Mouse (Mus musculus) neural tube, embryonic 12.5 days (tissue): Measurements from ENCODE around the gene Nkapd1. TPM values are rescaled to one million over a fixed set of nuclear protein-coding genes. Genes with fewer than 3 reads are reported as not detected.
"Not testable (repeated sequence)": the region's sequence is repeated elsewhere in the genome, so short reads cannot be mapped to it uniquely, and the experiment has no call there.

Experiments used
- ATAC-seq: fragments of 200-750 bp; cut with Nextera tagmentation; 2 replicates; pipeline ENCODE4 v1.8.0; 2017; ENCODE audit warnings: low read depth, mild to moderate bottlenecking, moderate TSS enrichment, moderate library complexity; ENCODE audit not compliant: low FRiP score
- H3K27ac ChIP-seq: fragments of 300-500 bp; sonication (generic); 2 replicates; pipeline ENCODE4 v1.5.1; 2016
- H3K27me3 ChIP-seq: fragments of 300-500 bp; sonication (generic); replicated peaks from 2 replicates; pipeline ENCODE4 v1.6.1; 2016; ENCODE audit warnings: mild to moderate bottlenecking
- H3K36me3 ChIP-seq: fragments of 300-500 bp; sonication (generic); 2 replicates; pipeline ENCODE4 v1.6.1; 2016; ENCODE audit warnings: mild to moderate bottlenecking
- H3K4me1 ChIP-seq: fragments of 300-500 bp; sonication (generic); 2 replicates; pipeline ENCODE4 v1.6.1; 2016
- H3K4me2 ChIP-seq: fragments of 300-500 bp; sonication (generic); replicated peaks from 2 replicates; pipeline ENCODE4 v1.6.1; 2016; ENCODE audit warnings: mild to moderate bottlenecking
- H3K4me3 ChIP-seq: fragments of 300-500 bp; sonication (generic); 2 replicates; pipeline ENCODE4 v1.5.1; 2016
- H3K9ac ChIP-seq: fragments of 300-500 bp; sonication (generic); 2 replicates; pipeline ENCODE4 v1.6.1; 2016; ENCODE audit warnings: mild to moderate bottlenecking
- H3K9me3 ChIP-seq: fragments of 300-500 bp; sonication (generic); 2 replicates; pipeline ENCODE4 v1.6.1; 2016; ENCODE audit warnings: mild to moderate bottlenecking
- WGBS: fragments of 180-500 bp; shearing (Covaris S2); methylation state at CpG from one replicate; pipeline ENCODE4 v1.1.7; 2016; 5-methylcytosine and 5-hydroxymethylcytosine counted together
- polyA plus RNA-seq: library from polyadenylated mRNA; unstranded; fragments of >200 nt; fragmentation: Nextera tagmentation; extraction: Ambion mirVana; gene quantifications from 2 replicates; pipeline ENCODE4 v1.2.1, GENCODE M21; 2016

The Nkapd1 gene
- polyA plus RNA-seq, 1 experiment from 2014 or later: 30.4 TPM

DNA sequence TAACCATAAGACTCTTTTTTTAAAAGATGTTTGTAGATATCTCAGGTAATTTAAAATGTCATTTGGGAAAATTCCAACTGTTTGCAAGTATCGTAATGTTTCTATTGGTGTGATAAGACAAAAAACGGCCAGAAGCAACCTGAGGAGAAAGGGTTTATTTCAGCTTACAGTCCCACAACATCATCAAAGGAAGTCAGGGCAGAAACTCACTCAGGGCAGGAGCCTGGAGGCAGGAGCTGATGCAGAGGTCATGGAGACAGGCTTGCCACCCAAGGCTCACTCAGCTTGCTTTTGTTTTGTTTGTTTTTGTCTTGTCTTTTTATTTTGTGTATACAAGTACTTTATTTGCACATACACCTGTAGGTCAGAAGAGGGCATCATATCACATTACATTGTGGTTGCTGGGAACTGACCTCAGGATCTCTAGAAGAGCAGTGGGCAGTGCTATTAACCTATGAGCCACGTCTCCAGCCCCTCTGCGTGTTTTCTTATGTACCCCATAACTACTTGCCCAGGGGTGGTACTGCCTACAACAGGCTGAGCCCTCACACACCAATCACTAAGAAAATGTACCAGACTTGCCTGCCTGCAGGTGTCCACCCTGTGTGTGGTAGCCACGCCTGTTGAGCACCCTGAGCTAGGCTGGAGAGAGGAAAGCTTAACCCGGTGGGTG lies 14.9 kb upstream of the Nkapd1 start:
- peaks cover 35% of the 10 kb centered on the region for H3K36me3 ChIP-seq

DNA sequence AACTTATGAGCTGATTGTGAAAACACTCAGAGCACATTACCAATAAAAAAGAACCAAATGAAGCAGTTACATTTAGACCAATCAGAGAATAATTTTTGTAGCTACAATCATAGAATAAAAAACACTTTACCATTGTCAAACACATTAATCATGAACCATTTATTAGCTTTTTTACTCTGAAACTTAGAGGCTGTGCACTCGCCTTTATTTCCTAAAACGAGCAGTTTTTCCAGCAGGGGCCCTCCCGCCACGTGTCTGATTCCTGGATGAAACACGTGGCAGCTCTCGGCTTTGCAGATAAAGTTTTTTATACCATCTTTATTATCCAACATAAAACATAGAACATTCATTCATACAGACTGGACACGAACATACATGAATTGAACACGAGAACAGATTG lies 13.6 kb upstream of the Nkapd1 start:
- H3K4me3 ChIP-seq, H3K4me2 ChIP-seq, H3K4me1 ChIP-seq, H3K9me3 ChIP-seq, H3K9ac ChIP-seq, H3K27ac ChIP-seq, ATAC-seq, H3K27me3 ChIP-seq: not testable (repeated sequence)
- H3K36me3 ChIP-seq: peaks cover 27% of the 10 kb centered on the region
- WGBS: 91% methylated on average over 6 of the region's 8 CpGs

More for the DNA sequence above, 14.9 kb upstream of the Nkapd1 start:
- no peaks in the 10 kb centered on the region for H3K27me3 ChIP-seq
- no peaks in the 10 kb centered on the region for H3K4me1 ChIP-seq
- H3K4me2 ChIP-seq: no peak overlapping the region
- no peak for ATAC-seq
- no peak overlapping the region for H3K9ac ChIP-seq
- no peak overlapping the region for H3K4me3 ChIP-seq
- 92% methylated on average over 6 of the region's 6 CpGs for WGBS
- no peak overlapping the region for H3K27ac ChIP-seq
- H3K9me3 ChIP-seq: no peaks in the 10 kb centered on the region

DNA sequence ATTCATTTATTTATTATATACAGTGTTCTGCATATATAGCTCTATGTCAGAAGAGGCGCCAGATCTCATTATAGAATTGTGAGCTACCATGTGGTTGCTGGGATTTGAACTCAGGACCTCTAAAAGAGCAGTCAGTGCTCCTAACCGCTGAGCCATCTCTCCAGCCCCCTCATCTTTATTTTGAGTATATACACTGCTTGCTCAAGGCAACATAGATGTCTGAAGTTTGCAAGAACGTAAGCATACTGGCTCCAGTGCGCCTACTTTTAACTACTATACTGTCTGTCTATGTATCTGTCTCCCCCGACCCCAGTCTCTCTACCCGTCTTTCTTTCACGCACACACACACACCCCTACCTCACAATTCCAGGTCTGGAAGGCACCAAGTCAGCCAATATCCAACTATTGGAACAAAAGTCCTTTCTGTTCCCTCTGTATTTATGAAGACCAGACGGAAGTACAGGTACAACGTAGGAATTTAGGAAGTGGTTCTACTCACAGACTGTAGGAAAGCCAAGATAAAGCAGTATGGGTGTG lies 598 bp upstream of the Nkapd1 start:
- WGBS: 65% methylated on average over 9 of the region's 9 CpGs
- Histone ChIP-seq H3K36me3 (peaks cover 22% of the 10 kb centered on the region), H3K27me3 (no peaks in the 10 kb centered on the region), H3K4me3 (peak overlapping the region; percentile 99; the same call in 1 of the 2 replicates), H3K9me3 (no peaks in the 10 kb centered on the region), H3K27ac (no peak overlapping the region), H3K4me2 (peak overlapping the region; percentile 86), H3K9ac (no peak overlapping the region), H3K4me1 (peaks cover 13% of the 10 kb centered on the region)
- ATAC-seq: no peak

DNA sequence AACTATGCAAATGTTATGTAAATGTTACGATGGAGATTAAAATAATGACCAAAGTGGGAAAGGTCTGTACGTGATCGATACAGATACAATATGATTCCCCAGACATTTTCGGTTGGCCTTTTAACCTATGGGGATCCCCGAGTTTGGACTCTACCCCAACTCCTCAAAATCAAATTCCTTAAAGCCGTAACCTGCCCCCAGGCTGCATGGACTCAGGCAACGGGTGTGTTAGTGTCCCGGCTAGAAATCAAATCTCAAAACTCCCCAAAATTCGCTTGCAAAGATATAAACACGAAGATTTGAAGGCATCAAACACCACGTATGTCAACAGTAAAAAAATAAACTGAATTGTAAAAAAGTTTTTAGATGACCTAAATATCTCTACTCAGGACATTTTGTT lies 1.1 kb downstream of the Nkapd1 start:
- Histone ChIP-seq H3K9ac (peak overlapping the region; percentile 95), H3K27me3 (no peaks in the 10 kb centered on the region), H3K4me2 (peak overlapping the region; percentile 86), H3K36me3 (peaks cover 32% of the 10 kb centered on the region), H3K9me3 (no peaks in the 10 kb centered on the region), H3K4me1 (peaks cover 13% of the 10 kb centered on the region), H3K27ac (no peak overlapping the region), H3K4me3 (peak overlapping the region; percentile 99)
- 38% methylated on average over 11 of the region's 11 CpGs for WGBS
- no peak for ATAC-seq

DNA sequence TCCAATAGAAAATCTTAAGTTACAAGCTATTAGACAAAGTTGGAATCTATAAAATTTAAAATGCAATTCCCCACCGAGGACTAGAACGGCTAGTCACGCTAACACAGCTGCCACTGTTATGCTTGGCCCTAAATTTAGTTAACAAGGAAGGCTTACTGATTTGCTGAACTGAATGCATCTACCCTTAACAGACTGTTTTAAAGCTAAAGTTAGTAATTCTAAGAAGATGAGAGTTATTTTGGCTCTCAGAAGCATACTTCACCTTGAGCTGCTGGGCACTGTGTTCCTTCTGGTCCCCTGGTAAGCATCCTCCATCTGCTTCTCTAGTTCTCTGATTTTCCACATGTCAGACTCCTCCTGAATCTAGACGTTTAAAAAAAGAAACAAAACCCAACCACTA lies 5.1 kb downstream of the Nkapd1 start:
- Histone ChIP-seq H3K27ac (no peak overlapping the region), H3K4me3 (no peak overlapping the region), H3K9me3 (no peaks in the 10 kb centered on the region), H3K9ac (no peak overlapping the region), H3K36me3 (peaks cover 65% of the 10 kb centered on the region), H3K4me1 (peaks cover 10% of the 10 kb centered on the region), H3K4me2 (no peak overlapping the region), H3K27me3 (no peaks in the 10 kb centered on the region)
- no peak for ATAC-seq
- 86% methylated on average over 4 of the region's 4 CpGs for WGBS

DNA sequence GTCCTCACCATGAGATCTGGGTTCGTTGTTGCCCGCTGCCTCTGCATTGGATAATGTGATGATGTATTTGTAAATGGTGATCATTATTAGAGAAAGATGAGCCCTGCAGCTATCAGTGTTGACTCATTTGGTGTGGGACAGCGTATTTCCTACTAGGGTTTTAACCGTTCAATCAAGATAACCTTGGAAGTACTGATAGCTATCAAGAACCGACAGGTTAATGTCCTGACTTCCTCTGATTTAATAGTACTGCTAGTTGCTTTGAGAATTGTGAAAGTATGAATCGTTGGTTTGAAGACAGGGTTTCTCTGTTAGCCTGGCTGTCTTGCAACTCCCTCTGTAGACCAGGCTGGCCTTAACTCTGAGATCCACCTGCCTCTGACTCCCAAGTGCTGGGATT lies 12.9 kb downstream of the Nkapd1 start:
- Histone ChIP-seq H3K36me3 (peaks cover 29% of the 10 kb centered on the region), H3K27ac (peak overlapping the region; percentile 84), H3K27me3 (no peaks in the 10 kb centered on the region), H3K4me1 (peaks cover 24% of the 10 kb centered on the region), H3K4me3 (peak overlapping the region; percentile 63), H3K4me2 (peak overlapping the region; percentile 84), H3K9me3 (no peaks in the 10 kb centered on the region), H3K9ac (peak overlapping the region; percentile 84)
- ATAC-seq: no peak
- 3% methylated on average over 6 of the region's 6 CpGs for WGBS

DNA sequence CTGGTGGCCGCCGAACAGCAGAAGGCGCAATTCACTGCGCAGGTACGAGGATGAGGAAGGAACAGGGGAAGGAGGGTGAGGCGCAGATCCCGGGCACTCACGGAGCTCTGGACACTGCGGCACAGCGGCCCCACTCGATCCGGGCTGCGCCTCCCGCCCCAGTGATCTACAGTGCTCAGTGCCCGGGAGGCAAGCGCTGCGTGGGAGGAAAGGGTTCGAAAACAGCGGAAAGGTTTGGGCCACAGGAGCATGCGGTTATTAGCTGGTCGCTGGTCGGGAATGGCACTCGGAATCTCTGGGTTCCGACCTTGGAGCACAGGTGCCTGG lies 13.3 kb downstream of the Nkapd1 start:
- no peaks in the 10 kb centered on the region for H3K9me3 ChIP-seq
- peak overlapping the region; percentile 84 for H3K4me2 ChIP-seq
- peak; percentile 91 for ATAC-seq
- peak overlapping the region; percentile 63 for H3K4me3 ChIP-seq
- peaks cover 24% of the 10 kb centered on the region for H3K4me1 ChIP-seq
- 0% methylated on average over 24 of the region's 24 CpGs for WGBS
- peak overlapping the region; percentile 84 for H3K9ac ChIP-seq
- peaks cover 30% of the 10 kb centered on the region for H3K36me3 ChIP-seq
- H3K27ac ChIP-seq: peak overlapping the region; percentile 84
- H3K27me3 ChIP-seq: no peaks in the 10 kb centered on the region

DNA sequence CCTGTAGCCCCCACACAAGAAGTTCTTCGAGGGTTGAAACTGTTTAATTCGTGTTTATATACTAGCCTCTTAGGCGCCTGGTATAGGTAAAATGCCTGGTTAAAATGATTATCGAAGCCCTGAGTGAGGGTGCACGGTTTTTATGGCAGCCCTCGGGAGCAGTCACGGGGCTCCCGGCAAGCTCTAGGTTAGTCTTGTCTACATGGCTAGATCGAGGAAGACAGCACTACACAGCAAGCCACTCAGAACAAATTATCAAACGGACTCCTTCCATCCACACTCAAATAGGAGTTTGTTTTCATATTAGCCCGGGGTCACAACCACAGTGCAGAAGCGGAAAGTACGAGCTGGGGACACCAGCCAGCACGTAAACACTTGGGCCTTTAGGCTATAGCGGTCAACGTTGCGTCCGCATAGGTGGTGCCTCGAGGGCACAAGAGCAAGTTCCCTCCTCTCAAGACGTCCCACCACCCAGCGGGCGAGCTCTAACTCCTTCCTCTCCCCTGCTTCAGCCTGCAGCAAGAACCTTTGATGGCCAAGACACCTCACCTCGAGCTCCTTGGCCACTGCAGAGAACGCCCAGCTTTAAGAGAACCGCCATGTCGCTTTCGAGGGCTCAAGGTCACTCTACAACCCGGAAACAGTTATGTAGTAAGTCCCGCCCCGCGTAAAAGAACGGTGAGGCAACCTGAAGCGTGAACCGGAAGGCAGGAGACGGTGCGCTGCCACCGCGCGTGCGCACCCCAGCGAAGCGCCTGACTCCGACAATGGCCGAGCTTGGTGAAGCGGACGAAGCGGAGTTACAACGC lies 13.9 kb downstream of the Nkapd1 start, which contains the start of the genes Sdhd and Timm8b:
Gene Sdhd, minus strand, starts transcription at position 624 of the 809 bp plus-strand sequence.
Gene Timm8b, plus strand, starts transcription at position 722 of the 809 bp plus-strand sequence.
- Histone ChIP-seq H3K9ac (peak within 1 kb of the TSS; percentile 84), H3K36me3 (peaks cover 31% of the 10 kb centered on the region), H3K27ac (peak within 1 kb of the TSS; percentile 84), H3K4me3 (peak within 1 kb of the TSS; percentile 63), H3K9me3 (no peaks in the 10 kb centered on the region), H3K27me3 (no peaks in the 10 kb centered on the region), H3K4me1 (peaks cover 24% of the 10 kb centered on the region), H3K4me2 (peak within 1 kb of the TSS; percentile 84)
- ATAC-seq: peak; percentile 95
- WGBS: 1% methylated on average over 48 of the region's 48 CpGs

DNA sequence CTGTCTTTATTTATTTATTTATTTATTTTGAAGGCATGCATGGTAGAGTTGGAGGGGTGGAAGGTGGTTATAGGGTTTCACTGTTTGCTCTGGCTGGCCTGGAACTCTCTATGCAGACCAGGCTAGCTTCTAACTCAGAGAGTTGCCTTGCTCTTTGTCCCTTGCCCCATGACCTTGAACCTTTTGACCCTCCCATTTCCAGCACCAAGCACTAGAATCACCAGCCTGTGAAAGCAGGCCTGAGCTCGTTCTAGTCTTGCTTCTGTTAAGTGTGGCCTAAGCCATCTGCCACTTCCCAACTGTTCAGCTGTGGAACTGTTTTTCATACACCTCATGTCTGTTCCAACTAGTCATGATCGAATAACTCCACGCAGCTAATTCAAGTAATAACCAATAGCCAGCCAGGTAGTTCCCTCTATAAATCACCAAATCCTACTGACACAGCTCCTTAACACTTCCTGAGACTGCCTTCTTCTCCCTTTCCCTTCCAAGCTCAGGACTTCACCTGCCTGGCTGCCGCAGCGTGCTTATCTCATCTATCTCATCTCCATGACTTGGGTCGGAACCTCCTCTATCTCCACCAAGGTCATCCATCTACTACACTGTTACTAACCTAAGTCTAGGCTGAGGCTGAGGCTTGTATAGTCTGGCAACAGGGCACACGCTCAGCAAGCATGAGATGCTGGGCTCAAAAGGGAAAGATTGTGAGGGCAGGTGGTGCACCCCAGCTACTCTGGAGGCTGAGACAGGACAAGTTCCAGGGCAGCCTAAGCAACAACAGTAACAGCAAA lies 15.0 kb downstream of the Nkapd1 start:
- ATAC-seq: no peak
- WGBS: 91% methylated on average over 7 of the region's 7 CpGs
- H3K36me3 ChIP-seq: peaks cover 33% of the 10 kb centered on the region
- peak overlapping the region; percentile 84; the same call in 1 of the 2 replicates for H3K9ac ChIP-seq
- no peaks in the 10 kb centered on the region for H3K27me3 ChIP-seq
- peak overlapping the region; percentile 63; the same call in 1 of the 2 replicates for H3K4me3 ChIP-seq
- peaks cover 24% of the 10 kb centered on the region for H3K4me1 ChIP-seq
- no peaks in the 10 kb centered on the region for H3K9me3 ChIP-seq
- H3K4me2 ChIP-seq: peak overlapping the region; percentile 84
- no peak overlapping the region for H3K27ac ChIP-seq

DNA sequence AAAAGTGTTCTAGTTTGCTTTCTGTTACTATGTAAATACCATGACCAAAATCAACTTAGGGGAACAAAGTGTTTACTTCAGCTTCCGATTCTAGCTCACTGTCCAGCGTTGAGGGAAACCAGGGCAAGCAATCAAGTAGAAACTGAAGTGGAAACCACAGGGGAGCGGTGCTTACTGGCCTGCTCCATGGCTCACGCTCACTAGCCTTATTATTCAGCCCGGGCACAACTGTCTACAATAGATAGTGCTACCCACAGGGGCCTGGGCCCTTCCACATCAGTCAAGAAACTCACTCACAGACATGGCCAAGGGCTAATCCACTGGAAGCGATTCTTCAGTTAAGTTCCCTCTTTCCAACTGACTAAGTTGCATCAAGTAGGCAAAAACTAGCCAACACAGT lies 15.7 kb downstream of the Nkapd1 start:
- peaks cover 35% of the 10 kb centered on the region for H3K36me3 ChIP-seq

DNA sequence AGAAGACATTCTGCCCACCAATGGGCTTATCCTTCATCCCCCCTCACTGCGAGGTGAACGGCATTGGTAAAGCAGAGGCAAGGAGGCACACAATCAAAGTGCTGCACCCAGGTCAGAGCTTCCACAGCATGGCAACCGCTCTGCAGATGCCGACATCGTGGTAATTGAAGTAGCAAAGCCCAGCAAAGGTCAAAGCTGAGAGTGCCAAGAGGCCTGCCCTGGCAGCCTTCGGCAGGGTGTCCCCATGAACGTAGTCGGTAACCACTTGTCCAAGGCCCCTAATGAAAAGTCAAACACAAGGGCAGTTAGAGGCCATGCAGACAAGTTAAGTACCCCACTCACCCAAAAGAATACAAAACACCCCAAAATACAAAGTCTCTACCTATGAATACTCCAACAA lies 20.3 kb downstream of the Nkapd1 start:
- 94% methylated on average over 8 of the region's 8 CpGs for WGBS
- no peak overlapping the region for H3K9ac ChIP-seq
- no peaks in the 10 kb centered on the region for H3K9me3 ChIP-seq
- H3K4me2 ChIP-seq: no peak overlapping the region
- no peak for ATAC-seq
- peaks cover 4% of the 10 kb centered on the region for H3K4me1 ChIP-seq
- H3K36me3 ChIP-seq: peaks cover 50% of the 10 kb centered on the region
- no peak overlapping the region for H3K4me3 ChIP-seq
- no peaks in the 10 kb centered on the region for H3K27me3 ChIP-seq
- H3K27ac ChIP-seq: no peak overlapping the region

More for the DNA sequence above, 15.7 kb downstream of the Nkapd1 start:
- H3K4me1 ChIP-seq: peaks cover 24% of the 10 kb centered on the region
- H3K9me3 ChIP-seq: no peaks in the 10 kb centered on the region
- H3K4me3 ChIP-seq: no peak overlapping the region
- H3K4me2 ChIP-seq: no peak overlapping the region
- H3K9ac ChIP-seq: no peak overlapping the region
- no peak for ATAC-seq
- H3K27ac ChIP-seq: no peak overlapping the region
- WGBS: 91% methylated on average over 6 of the region's 6 CpGs
- no peaks in the 10 kb centered on the region for H3K27me3 ChIP-seq
